14 mouse cellular contexts compared by ENCODE assay signal in genomic region chr9:100670151-100670550, GRCm38 (mm10).
"Had no signal": no experiment of that assay in that cellular context is flagged by ENCODE, and none has a peak within 500 bp of the region (broad histone marks: within the 10 kb centered on the region; RNA-seq: fewer than 3 reads in every experiment).

No protein-coding gene starts in this region.

- H3K4me2 ChIP-seq: kidney, embryonic 15.5 days; liver, embryonic 13.5 days; midbrain, embryonic 12.5 days; midbrain, embryonic 15.5 days; neural tube, embryonic 13.5 days had no signal

- H3K9ac ChIP-seq: kidney, embryonic 15.5 days; liver, embryonic 13.5 days; midbrain, embryonic 12.5 days; midbrain, embryonic 15.5 days; neural tube, embryonic 13.5 days had no signal

- H3K27me3 ChIP-seq: kidney, embryonic 15.5 days; liver, embryonic 13.5 days; midbrain, embryonic 12.5 days; midbrain, embryonic 15.5 days; neural tube, embryonic 13.5 days had no signal

- H3K9me3 ChIP-seq: kidney, embryonic 15.5 days; liver, embryonic 13.5 days; midbrain, embryonic 12.5 days; midbrain, embryonic 15.5 days; neural tube, embryonic 13.5 days had no signal

- H3K4me1 ChIP-seq: kidney, embryonic 15.5 days; midbrain, embryonic 12.5 days; midbrain, embryonic 15.5 days; neural tube, embryonic 13.5 days had no signal

- H3K36me3 ChIP-seq: kidney, embryonic 15.5 days; liver, embryonic 13.5 days; midbrain, embryonic 12.5 days; midbrain, embryonic 15.5 days; neural tube, embryonic 13.5 days had no signal

- DNase-seq: kidney, adult 8-10 months; kidney, postnatal 10 days; kidney, postnatal 4 days; liver, embryonic 13.5 days; lung, adult 2 months; lung, postnatal 14 days; lung, postnatal 4 days; thymus, adult 18-20 months; thymus, postnatal 14 days; thymus, postnatal 4 days had no signal

- H3K4me3 ChIP-seq: kidney, embryonic 15.5 days; liver, embryonic 13.5 days; midbrain, embryonic 12.5 days; midbrain, embryonic 15.5 days; neural tube, embryonic 13.5 days had no signal

- H3K27ac ChIP-seq: kidney, embryonic 15.5 days; liver, embryonic 13.5 days; midbrain, embryonic 12.5 days; midbrain, embryonic 15.5 days; neural tube, embryonic 13.5 days had no signal

- ATAC-seq: midbrain, embryonic 15.5 days had no signal
